Mouse (Mus musculus): ENCODE data around the gene Zmynd15.

DNA sequence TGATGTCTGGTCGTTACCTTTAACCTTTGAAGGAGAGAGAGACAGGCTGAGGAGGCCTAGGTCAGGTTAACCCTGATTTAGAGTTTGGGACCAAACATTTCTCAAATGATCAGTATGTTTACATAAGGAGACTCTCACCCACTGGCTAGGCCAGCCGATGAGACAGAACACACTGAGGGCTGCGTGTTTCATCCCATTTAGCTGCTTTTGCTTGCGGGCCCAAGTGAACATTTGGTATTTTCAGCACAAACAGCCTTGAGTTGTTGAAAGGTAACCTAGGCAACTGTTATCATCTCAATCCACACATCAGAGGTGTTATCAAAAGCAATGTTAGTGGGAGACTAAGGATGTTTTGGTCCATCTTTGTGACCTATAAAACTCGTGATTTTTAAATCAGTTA is 39.7 kb upstream of the Zmynd15 start:
- no peak for TF ChIP-seq MAFK (IDR thresholded peaks at IDR 0.05; ENCODE audit: insufficient read depth, low read depth, low read length)
- no peak for TF ChIP-seq ZC3H11A (IDR thresholded peaks at IDR 0.05; ENCODE audit: borderline replicate concordance, low read depth, low read length)
- TF ChIP-seq CHD2 (IDR thresholded peaks at IDR 0.05; ENCODE audit: low read depth, low read length), result no peak
- no peak for TF ChIP-seq HCFC1 (IDR thresholded peaks at IDR 0.05; ENCODE audit: borderline replicate concordance, insufficient read depth, low read length)
- no peak for TF ChIP-seq ZNF384 (IDR thresholded peaks at IDR 0.05; ENCODE audit: low read depth, low read length)

Measured in ES-E14 (cell line).